Mouse (Mus musculus): Measurements from ENCODE around the gene Malsu1.

The Malsu1 gene

DNA sequence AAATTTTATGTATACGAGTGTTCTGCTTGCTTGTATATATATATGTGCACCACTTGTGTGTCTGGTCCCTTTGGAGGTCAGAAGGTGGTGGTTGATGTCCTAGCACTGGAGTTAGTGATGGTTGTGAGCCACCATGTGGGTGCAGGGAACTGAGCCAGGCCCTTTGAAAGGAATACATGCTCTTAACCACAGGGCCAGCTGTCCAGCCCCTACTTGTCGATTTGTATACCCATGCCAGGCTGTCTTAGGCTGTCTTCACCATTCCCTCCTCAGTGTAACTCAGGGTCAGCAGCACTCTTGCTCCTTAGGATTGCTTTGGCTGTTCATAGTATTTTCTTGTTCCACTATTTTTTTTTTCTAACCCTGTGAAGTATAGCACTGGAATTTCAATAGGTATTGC, 4.3 kb downstream of the Malsu1 start:
- no peak for DNase-seq

DNA sequence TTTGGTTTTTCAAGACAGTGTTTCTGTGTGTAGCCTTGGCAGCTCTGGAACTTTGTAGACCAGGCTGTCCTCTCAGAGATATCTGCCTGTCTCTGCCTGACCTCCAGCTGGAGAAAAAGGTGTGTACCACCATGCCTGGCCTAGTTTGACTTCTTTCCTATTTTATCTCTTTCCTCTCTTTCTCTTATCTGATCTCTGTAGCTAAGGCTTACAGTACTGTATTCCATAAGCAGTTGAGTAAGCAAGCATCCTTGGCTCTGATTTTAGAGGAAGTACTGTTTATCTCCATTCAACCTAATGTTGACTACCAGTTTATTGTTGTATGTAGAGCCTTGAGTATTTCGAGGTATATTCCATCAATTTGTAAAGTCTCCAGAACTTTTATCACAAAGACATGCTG, 5.7 kb downstream of the Malsu1 start:
- DNase-seq: no peak

DNA sequence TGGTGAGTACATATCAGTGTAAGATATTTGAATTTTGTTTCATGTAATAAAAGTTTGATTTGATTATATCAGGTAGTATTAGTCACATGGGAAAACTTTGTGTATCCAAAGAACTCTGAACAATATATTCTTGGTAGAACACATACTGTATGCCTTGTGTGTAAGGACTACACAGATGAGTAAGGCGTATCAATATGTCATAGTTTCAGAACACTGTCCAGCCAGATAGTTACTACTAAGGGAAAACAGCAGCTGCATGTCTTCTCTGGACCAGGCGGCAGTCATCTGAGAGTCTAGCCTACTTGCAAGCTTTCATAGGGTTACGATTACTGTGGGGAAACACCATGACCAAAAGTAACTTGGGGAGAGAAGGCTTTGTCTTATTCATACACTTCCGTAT, 9.4 kb downstream of the Malsu1 start:
- DNase-seq: no peak

DNA sequence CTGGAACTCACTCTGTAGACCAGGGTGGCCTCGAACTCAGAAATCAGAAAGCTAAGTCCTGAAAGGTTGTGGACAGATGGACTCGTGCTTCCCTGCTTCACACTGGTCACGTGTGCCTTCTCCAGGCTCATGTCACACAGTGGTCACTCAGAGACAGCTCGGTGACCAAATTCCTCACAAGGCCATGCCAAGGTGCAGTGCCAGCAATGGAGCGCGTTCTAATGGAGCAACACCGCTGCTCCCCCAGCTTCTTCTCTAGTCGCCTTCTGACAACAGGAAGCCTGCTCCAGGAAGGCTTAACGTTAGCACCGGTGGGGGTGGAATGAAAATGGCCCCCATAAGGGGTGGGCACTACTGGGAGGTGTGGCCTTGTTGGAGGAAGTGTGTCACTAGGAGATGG, 21.4 kb downstream of the Malsu1 start:
- DNase-seq: no peak

DNA sequence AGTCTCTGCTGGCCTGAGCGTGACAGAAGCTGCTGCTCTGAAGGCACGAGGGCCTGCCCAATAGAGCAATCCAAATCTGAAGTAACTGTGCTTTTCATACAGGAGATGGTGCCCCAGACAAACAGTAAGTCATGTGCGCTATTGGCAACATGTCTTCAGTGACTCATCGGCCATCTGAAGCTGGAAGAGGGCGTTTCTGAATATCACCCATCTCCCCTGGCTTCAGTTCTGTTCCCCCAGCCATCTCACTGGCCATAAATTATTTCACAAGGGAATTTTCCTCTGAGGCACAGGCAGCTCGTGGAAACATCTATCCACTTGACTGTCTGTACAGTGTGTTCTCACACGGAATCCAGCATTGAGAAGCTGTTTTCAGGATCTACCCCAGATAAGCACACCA, 22.8 kb downstream of the Malsu1 start:
- DNase-seq: no peak

DNA sequence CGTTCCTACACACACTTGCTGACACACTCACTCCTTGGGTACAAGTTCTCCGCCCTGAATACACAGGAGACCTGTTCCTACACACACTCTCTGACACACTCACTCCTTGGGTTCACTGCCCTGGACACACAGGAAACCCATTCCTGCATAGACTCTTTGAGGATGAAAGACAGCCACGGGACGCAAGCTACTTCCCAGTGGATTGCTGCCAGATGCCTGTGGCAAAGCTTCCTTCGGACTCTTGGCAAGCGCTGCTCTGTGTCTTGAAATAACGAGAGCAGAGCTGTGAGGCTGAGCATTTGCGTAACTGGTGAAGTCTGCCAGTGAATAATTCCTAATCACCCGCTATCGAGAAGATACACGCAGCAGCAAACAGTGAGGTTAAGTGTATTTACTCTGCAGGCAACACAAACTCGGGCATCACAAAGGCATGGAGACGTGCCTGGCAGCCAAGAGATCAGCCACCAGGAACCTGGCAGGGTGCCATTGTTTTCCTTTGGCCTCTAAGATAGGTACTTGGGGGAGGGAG, 23.4 kb downstream of the Malsu1 start:
- DNase-seq: peak; percentile 15

DNA sequence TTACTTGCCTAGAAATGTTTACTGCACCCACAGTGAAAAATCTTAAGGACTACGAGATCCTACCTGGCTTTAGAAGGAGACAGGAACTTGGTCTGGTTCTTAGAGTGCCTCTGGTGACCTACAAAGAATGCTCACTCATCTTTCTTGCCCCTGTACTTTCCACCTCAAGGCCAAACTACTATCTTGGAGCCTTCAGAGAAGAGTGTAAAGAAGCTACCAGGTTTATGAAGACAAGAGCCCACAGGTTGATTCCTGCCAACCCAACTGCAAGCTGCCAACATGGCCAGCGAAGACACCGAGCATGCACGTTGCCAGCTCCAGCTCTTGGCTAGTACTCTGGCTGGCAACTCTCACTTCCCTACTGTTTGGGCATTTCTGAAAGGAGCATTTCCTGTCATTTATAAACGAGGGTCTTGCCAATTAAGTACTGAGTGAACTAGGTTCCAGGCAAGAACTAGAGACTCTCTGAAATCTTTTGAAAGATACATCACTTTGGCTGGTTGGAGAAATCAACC, 24.1 kb downstream of the Malsu1 start:
- no peak for DNase-seq

DNA sequence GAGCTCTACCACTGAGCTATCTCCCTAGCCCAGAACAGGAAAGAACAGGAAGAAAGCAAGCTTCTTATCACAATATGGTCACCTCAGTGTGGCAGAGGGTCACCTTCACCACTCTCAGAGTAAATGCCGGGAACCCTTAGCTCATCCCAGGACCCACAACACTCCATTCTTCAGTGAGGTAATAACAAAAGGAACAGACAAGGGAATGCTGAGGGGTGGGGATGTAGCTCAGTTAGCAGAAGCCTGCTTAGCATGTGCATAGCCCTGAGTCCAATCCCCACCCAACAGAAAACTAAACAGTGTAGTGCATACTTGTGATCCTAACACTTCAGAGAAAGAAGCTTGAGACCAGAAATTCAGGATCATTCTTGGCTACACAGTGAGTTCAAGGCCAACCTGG, 25.5 kb downstream of the Malsu1 start:
- no peak for DNase-seq

DNA sequence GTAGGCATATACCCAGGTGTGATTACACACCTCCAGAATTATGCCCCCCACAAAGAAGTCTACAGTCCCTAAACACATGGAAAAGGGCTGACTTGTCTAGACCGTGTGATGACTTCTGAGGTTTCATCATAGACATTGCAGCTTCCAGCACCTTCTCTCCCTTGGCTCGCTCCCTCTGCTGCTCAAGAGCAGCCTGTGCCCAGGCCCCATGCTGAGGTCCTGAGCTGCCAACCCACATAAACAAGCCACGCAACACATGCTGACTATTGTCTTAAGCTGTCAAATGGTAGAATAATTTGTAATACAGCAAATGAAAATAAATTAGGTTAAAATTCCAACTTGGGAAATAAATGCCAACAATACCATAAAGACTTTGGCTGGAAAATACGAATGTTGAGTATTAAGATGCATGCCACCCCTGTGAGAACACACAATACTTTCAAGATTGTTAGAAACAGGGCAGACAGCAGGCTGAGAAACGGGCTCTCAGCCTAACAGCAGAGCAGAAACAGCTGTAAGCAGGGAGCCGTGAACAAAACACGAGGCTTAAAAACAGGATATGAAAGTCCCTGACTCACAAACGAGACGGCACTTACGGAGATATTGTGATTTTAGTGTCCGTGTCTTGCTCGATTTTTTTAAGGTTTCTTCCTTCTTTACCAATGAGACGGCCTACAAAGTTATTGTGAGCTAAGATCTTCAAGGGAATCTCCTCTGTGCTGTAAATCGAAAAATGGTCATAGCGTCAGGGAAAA, 33.3 kb downstream of the Malsu1 start:
- no peak for DNase-seq

DNA sequence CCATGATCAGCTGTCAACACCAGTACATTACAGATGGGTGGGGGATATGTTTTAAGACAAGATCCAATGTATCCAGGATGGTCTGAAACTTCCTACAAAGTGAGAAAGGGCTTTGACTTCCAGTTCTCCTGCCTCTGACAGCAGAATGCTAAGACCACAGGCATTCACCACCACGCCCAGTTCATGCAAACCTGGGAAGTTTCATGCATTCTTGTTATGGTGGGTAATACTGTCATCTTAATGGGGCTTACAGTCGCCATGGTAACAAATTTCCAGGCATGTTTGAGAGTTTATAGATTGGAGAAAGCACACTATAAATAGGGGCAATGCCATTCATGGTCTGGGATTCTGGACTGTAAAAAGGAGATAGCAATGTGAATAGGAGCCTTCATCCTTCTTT, 35.6 kb downstream of the Malsu1 start:
- DNase-seq: no peak

DNA sequence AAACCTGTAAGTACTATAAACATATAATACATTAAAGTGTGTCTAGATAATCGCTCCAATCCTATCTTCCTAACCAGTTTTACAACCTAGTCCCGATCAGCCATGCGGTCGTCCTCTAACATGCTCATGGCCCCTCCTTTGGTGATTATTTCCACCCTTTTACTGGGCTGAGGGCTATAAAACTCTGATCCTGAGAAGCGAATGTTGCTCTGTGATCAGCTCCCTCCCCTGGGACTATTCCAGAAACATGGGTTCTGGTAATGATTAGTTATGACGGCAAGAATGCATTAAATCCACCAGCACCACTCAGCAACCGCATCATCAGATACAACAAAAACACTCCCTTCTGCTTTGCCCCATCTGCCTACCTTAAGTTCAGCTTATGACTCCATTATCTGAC, 40.3 kb downstream of the Malsu1 start:
- DNase-seq: no peak

DNA sequence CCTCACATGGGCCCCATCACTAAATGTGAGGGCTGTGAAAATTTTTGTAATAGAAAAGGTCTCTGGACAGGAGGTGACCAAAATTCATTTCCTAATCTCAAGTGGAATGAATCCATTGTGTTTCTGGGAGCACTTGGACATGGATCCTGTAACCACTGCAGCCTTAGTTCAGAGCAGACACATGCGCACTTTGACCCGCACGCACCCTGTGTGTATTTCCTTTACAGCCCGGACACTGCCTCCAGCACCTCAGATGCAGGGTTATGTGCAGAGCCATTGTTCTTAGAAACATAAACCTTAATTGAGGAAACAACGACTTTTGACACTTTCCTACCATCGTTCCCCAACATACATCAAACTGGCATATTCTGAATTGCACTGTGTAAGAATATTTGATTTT, 40.9 kb downstream of the Malsu1 start:
- no peak for DNase-seq

DNA sequence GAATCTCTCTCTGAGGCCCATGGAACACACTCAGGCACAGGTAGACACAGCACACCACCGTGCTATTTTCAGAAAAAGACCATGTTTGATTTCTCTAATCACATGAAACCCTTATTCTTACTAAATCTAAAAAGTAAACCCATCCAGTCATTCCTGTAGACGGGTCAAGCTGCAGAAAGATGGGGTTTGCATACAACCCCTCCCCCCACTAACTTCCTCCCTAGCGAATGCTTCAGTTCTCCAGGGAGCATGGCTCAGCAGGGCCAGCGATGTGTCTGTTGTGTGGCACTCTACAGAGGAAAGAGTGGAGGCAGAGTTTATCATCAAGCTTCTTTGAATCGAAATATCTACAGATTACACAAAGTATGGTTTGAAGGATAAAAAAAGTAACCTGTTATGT, 42.0 kb downstream of the Malsu1 start:
- DNase-seq: no peak

DNA sequence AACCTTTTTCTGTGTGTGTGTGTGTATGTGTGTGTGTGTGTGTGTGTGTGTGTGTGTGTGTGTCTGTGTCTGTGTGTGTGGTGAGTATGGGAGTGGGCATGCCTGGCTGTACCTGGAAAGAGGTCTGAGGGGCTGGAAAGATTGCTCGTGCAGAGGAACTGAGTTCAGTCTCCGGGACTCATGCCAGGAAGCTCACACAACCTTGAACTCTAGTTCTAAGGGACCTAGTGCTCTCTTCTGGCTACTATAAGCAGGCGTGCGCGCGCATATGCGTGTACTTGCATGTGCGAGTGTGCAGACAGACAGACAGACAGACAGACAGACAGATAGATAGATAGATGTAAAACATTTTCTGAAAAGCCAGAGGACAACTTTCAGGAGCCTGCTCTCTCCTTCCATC, 42.6 kb downstream of the Malsu1 start:
- no peak for DNase-seq

DNA sequence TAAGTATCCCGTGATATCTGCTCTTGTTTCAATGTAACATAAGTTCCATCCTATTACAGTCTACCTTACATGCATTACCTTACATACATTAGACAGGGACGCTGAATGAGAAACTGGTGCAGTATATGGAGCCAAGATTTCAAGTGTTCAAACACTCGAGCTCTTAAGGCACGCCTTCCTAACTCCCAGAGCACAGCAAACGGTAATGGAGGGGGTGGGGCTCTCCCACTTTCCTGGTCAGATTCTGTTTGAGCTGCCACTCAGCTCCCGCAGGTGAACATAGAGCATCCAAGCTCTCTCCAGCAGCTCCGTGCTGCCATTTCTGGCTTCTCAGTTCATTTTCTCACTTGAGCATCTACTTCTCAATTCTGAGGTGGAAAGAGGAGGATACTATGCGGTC, 44.9 kb downstream of the Malsu1 start:
- DNase-seq: no peak

DNA sequence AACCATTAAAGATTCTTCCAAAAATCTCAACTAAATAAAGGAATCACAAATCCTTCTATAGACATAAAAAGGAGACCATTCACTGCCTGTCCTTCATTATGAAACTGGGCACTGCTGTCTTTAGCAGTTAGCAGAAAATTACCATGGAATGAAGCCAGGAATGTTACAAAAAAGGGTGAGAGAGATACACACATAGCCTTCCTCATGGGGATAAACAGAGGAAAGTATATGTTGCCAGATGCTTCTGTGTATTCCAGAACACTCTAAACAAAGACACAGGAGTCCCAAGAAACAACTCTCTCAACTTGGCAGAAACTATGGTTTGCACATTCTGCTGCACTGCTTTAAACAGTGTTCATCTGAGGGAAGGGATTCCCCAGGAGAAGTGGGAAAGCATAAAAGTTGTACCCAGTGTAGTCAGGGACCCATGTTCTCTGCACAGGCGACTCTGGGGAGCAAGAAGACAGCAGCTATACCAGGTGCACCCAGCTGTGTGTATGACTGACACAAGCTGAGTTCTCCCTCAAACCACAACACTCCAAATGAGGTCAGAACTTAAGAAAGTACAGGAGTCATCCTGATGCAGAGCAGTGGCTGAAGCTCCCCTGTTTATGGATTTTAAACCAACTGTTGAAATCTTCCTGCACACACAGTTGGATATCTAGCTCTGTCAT, 46.0 kb downstream of the Malsu1 start:
- no peak for DNase-seq

DNA sequence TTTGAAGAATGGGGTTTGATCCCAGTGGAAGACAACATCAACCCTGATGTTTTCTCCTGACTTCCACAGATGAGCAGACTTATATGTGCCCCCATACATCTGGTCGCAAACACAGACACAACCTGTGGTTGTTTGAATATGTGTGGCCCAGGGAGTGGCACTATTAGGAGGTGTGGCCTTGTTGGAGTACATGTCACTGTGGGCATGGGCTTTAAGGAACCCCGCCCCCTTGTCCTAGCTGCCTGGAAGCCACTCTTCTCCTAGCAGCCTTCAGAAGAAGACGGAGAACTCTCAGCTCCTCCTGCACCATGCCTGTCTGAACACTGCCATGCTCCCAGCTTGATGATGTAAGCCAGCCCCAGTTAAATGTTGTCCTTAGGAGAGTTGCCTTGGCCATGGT, 46.8 kb downstream of the Malsu1 start:
- DNase-seq: no peak

DNA sequence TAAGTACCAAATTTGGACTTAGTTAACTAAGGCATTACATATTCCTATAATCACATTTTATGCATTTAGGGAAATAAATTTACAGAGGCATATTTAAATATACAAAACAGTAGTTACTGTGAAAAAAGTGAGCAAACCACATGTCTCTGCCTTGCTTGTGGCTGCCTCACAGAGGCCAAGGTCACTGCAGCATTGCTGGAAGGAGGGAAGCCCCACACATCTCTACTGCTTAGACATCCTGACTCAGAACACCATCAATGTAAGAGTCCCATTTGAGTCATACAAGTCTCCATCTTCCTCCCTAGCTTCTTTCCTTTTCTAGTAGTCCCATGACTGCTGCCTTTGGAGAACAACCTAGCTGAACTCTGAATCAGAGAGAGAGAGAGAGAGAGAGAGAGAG, 56.7 kb downstream of the Malsu1 start:
- no peak for DNase-seq

DNA sequence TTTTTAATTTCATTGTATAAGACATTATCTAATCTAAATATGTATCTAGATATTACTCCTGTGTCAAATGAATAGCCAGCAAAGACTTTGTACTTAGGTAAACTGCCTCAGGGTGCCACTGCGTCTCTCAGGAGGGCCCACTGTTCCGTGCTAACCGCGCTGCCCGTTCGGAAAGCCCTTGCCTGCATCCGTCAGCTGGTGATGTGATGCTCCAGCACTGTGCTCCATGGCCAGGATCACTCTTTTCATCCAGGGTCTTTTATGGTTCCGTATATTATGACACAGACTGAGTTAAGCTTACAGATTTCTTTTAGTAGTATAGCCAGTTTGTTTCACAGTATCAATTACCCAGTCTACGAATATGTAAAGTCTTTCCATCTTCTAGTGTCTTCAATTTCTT, 58.3 kb downstream of the Malsu1 start:
- DNase-seq: no peak

DNA sequence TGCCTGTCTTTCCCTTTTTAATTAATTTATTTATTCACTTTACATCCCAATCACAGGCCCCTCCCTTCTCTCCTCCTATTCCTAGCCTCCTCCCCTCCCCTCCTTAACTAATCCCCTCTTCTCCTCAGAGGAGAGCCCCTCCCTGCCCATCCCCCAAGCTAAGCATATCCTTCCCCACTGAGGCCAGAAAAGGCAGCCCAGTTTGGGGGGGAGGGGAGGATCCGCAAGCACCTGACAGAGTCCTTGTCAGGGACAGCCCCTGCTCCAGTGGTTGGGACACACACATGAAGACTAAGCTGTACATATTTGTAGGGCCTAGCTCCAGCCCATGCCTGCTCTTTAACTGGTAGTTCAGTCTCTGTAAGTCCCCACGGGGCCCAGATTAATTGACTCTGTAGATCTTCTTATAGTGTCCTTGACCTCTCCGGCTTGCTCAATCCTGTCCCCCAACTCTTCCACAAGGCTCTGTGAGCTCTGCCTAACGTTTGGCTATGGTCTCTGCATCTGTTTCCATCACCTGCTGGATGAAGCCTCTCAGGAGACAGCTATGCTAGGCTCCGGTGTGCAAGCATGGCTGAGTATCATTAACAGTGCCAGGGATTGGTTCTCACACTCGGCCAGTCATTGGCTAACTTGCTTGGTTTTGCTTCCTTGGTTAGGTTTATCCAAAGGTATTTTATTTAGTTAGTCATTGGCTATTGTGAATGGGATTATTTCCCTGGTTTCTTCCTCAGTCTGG, 58.9 kb downstream of the Malsu1 start:
- DNase-seq: no peak
